ENCODE assay signal across 9 mouse cellular contexts in the genomic region with DNA sequence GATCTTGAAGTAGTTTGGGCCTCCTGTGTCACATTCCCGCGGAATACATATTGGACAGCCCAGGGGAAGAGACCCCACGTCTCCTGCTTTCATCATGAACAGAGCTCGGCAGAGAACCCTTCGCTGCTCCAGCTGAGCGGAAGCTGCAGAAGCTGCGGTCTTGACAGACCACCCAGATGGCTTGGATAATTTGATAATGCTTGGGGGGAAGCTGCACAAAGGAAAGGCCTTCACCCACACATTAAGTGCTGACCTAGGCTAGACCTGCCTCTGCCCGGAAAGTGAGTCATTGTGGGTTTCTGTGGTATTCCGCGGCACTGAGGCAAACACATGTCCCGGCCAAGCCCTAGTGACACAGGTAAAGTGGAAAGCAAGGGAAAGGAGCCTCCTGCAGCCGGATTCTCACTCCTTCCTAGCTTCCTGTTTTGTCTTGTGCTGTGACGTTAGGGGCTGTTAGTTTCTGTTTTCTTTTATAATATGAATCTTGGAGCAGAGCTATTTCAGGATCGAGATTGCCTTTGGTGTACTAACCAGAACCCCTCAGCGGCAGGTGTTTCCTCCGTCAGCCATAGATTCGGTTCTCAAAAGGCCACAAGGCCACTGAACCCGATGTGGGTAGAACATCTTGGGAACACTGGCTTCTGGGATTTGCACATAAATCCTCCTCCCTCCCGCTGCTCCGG. TPM values are rescaled to one million over a fixed set of nuclear protein-coding genes. Genes with fewer than 3 reads are reported as not detected.
DNase-seq lines count a peak whose midpoint lies in the region; ATAC-seq lines count a peak whose summit lies in the region.
"Had no signal": no experiment of that assay in that cellular context is flagged by ENCODE, and none has a peak within 500 bp of the region (broad histone marks: within the 10 kb centered on the region; RNA-seq: fewer than 3 reads in every experiment).

No protein-coding gene starts in this region.

- no peak overlapping the region for H3K27ac ChIP-seq in embryonic facial prominence, embryonic 14.5 days (replicated peaks; ENCODE audit: low read depth, low read length)
- H3K27ac ChIP-seq: neural tube, embryonic 13.5 days had no signal

- no peak overlapping the region for H3K4me3 ChIP-seq in embryonic facial prominence, embryonic 14.5 days (ENCODE audit: low read depth, low read length)
- H3K4me3 ChIP-seq: neural tube, embryonic 13.5 days had no signal

- no peak for ATAC-seq in embryonic facial prominence, embryonic 14.5 days (ENCODE audit: low read depth)

- H3K4me2 ChIP-seq in embryonic facial prominence, embryonic 14.5 days (ENCODE audit: low read depth, low read length): no peak overlapping the region
- H3K4me2 ChIP-seq: neural tube, embryonic 13.5 days had no signal

- WGBS in embryonic facial prominence, embryonic 14.5 days: 43% methylated on average over 20 of the region's 20 CpGs

- no peaks in the 10 kb centered on the region for H3K4me1 ChIP-seq in embryonic facial prominence, embryonic 14.5 days (ENCODE audit: control insufficient read depth, insufficient read depth, low read length)

- no peaks in the 10 kb centered on the region for H3K9me3 ChIP-seq in embryonic facial prominence, embryonic 14.5 days (ENCODE audit: control insufficient read depth, low read length)
- H3K9me3 ChIP-seq: neural tube, embryonic 13.5 days had no signal

- no peaks in the 10 kb centered on the region for H3K27me3 ChIP-seq in embryonic facial prominence, embryonic 14.5 days (replicated peaks; ENCODE audit: control insufficient read depth, insufficient read depth, low read length)
- H3K27me3 ChIP-seq: neural tube, embryonic 13.5 days had no signal

- H3K36me3 ChIP-seq in embryonic facial prominence, embryonic 14.5 days (ENCODE audit: control insufficient read depth, insufficient read depth, low read length): no peaks in the 10 kb centered on the region
- H3K36me3 ChIP-seq: neural tube, embryonic 13.5 days had no signal

- H3K9ac ChIP-seq in embryonic facial prominence, embryonic 14.5 days (ENCODE audit: low read depth, low read length): no peak overlapping the region
- H3K9ac ChIP-seq: neural tube, embryonic 13.5 days had no signal

- intact Hi-C loops in gastrocnemius, postnatal 14 days (cut with DNase I; ENCODE audit: low total_unique reads): loop anchor here (10.0 kb wide), 1 partner anchor 54 kb away; no protein-coding TSS in a partner anchor

- peak; percentile 95 for DNase-seq in heart, adult 11 months
- DNase-seq in heart, postnatal 4 days: no peak
- DNase-seq in CD8-positive naive resting alpha-beta T cell, adult 2 months (ENCODE audit: low read depth in 2 of 2, low spot score in 2 of 2): peak; percentile 37 to 48
- peak; percentile 69 for DNase-seq in embryonic facial prominence, embryonic 14.5 days (ENCODE audit: low spot score)
- peak; percentile 29 to 41 for DNase-seq in lung, postnatal 4 days
- peak; percentile 54 to 57 for DNase-seq in thymus, postnatal 36 days
- DNase-seq in gastrocnemius, postnatal 14 days: no peak
- no peak for DNase-seq in layer of hippocampus, adult 9-10 months (ENCODE audit: low spot score)

RNA-seq across cellular contexts. Expression of a gene that starts 33.6 kb away (rescaled TPM):
- total RNA-seq in heart, postnatal 4 days (2021): 10 to 100 TPM; 26.7 to 27.1 TPM
- 20.8 and 21.1 TPM in 2 replicates for polyA plus RNA-seq in embryonic facial prominence, embryonic 14.5 days (2014; fragmentation: Nextera tagmentation; extraction: Ambion mirVana)
- 10 to 100 TPM; 12.7 TPM for total RNA-seq in gastrocnemius, postnatal 14 days (2021)

Comparison
In these comparisons a context has a peak if more than half of its experiments do, and no peak if none do; other contexts are left out.
1. DNase-seq: peak in heart, adult 11 months (single experiment), CD8-positive naive resting alpha-beta T cell, adult 2 months (2 of 2), embryonic facial prominence, embryonic 14.5 days (single experiment), lung, postnatal 4 days (2 of 2) and thymus, postnatal 36 days (2 of 2); none in heart, postnatal 4 days (single experiment), gastrocnemius, postnatal 14 days (single experiment) and layer of hippocampus, adult 9-10 months (single experiment).